Mouse (Mus musculus) erythroblast, embryonic 14.5 days (primary cell): ENCODE data around the gene Eif2ak3.

Experiments
- GATA1 ChIP-seq: IDR thresholded peaks from 2 replicates; pipeline ENCODE4 v1.6.1; 2012; ENCODE audit warnings: low read length, inconsistent platforms, mixed read lengths
- TAL1 ChIP-seq: IDR thresholded peaks from 3 replicates; pipeline ENCODE4 v1.6.1; 2012; ENCODE audit warnings: low read length, inconsistent platforms, mixed read lengths

GRCm38 (mm10) chr6:70805267-70805666 lies 39.0 kb upstream of the Eif2ak3 start:
- no peak for TF ChIP-seq GATA1
- no peak for TF ChIP-seq TAL1
